Mouse (Mus musculus) spleen, adult 2 months (tissue): Measurements from ENCODE around the gene Ndfip2.

Experiments used
- CTCF ChIP-seq: fragments of 200-500 bp; IDR thresholded peaks from 2 replicates; pipeline ENCODE4 v1.5.1; 2011; ENCODE audit warnings: mild to moderate bottlenecking, inconsistent platforms; ENCODE audit not compliant: insufficient read depth, insufficient read length, insufficient replicate concordance; ENCODE audit errors: extremely low read depth
- POLR2A ChIP-seq: fragments of 200-500 bp; IDR thresholded peaks from 2 replicates; pipeline ENCODE4 v1.6.1; 2011; ENCODE audit warnings: low read depth, low read length, inconsistent platforms

- TF ChIP-seq CTCF (no peak), POLR2A (no peak)
Observed at GRCm38 (mm10) chr14:105307716-105308115, 49.3 kb downstream of the Ndfip2 start.
